Mouse (Mus musculus): ENCODE data around the gene Efna3.

GRCm38 (mm10) chr3:89276061-89276460 lies 46.7 kb downstream of the Efna3 start:
- TF ChIP-seq POLR2A (IDR thresholded peaks at IDR 0.05; ENCODE audit: extremely low read depth, insufficient read depth, low read length) (no peak), CTCF (IDR thresholded peaks at IDR 0.05; ENCODE audit: low read depth, low read length) (no peak)

Data from liver, adult 2 months (tissue).